Mouse (Mus musculus) cerebellum, adult 9-10 months (tissue): ENCODE data around the gene Camk1d.

ENCODE experiments used
- DNase-seq: peaks from one replicate; pipeline ENCODE4 v3.0.0; 2022

The Camk1d gene

GRCm38 (mm10) chr2:5656326-5656725 lies 58.0 kb downstream of the Camk1d start:
- no peak for DNase-seq

- no peak for DNase-seq
Measured at GRCm38 (mm10) chr2:5652071-5652470, 62.2 kb downstream of the Camk1d start.

- DNase-seq, result no peak
Measured at GRCm38 (mm10) chr2:5651285-5651870, 62.9 kb downstream of the Camk1d start.

GRCm38 (mm10) chr2:5649226-5649625 lies 65.1 kb downstream of the Camk1d start:
- DNase-seq, result no peak

- DNase-seq, result no peak
Measured at GRCm38 (mm10) chr2:5648764-5649163, 65.6 kb downstream of the Camk1d start.

- DNase-seq, result no peak
Measured at GRCm38 (mm10) chr2:5646322-5646721, 68.0 kb downstream of the Camk1d start.

GRCm38 (mm10) chr2:5645584-5645983 lies 68.7 kb downstream of the Camk1d start:
- no peak for DNase-seq

- no peak for DNase-seq
Measured at GRCm38 (mm10) chr2:5643937-5644336, 70.4 kb downstream of the Camk1d start.

GRCm38 (mm10) chr2:5643226-5643625 lies 71.1 kb downstream of the Camk1d start:
- no peak for DNase-seq

- no peak for DNase-seq
Measured at GRCm38 (mm10) chr2:5642624-5643023, 71.7 kb downstream of the Camk1d start.

- DNase-seq, result no peak
Measured at GRCm38 (mm10) chr2:5641678-5642077, 72.6 kb downstream of the Camk1d start.

GRCm38 (mm10) chr2:5640586-5640985 lies 73.7 kb downstream of the Camk1d start:
- DNase-seq, result no peak

GRCm38 (mm10) chr2:5636801-5637742 lies 77.2 kb downstream of the Camk1d start:
- peak; percentile 42 for DNase-seq

GRCm38 (mm10) chr2:5632355-5632684 lies 82.0 kb downstream of the Camk1d start:
- no peak for DNase-seq

- DNase-seq, result no peak
Measured at GRCm38 (mm10) chr2:5631676-5632354, 82.5 kb downstream of the Camk1d start.

GRCm38 (mm10) chr2:5630710-5631109 lies 83.6 kb downstream of the Camk1d start:
- no peak for DNase-seq

GRCm38 (mm10) chr2:5624379-5624778 lies 89.9 kb downstream of the Camk1d start:
- DNase-seq, result no peak

- no peak for DNase-seq
Measured at GRCm38 (mm10) chr2:5618361-5618896, 95.9 kb downstream of the Camk1d start.

- DNase-seq, result peak; percentile 34
Measured at GRCm38 (mm10) chr2:5614896-5615295, 99.4 kb downstream of the Camk1d start.

- DNase-seq, result no peak
Measured at GRCm38 (mm10) chr2:5614308-5614705, 100.0 kb downstream of the Camk1d start.

- no peak for DNase-seq
Measured at GRCm38 (mm10) chr2:5613651-5614307, 100.5 kb downstream of the Camk1d start.

- no peak for DNase-seq
Measured at GRCm38 (mm10) chr2:5611601-5612000, 102.7 kb downstream of the Camk1d start.

GRCm38 (mm10) chr2:5610521-5610920 lies 103.8 kb downstream of the Camk1d start:
- DNase-seq, result peak; percentile 43
